Mouse (Mus musculus): ENCODE data around the gene Gm37240. TPM values are rescaled to one million over a fixed set of nuclear protein-coding genes. Genes with fewer than 3 reads are reported as not detected.

The Gm37240 gene
- polyA plus RNA-seq, 1 experiment from 2014 or later, result 4.6 TPM

- H3K4me3 ChIP-seq (ENCODE audit: low read length), result no peak overlapping the region
- no peak overlapping the region for H3K27ac ChIP-seq (ENCODE audit: low read length)
- no peak overlapping the region for H3K9ac ChIP-seq (ENCODE audit: low read length)
- 79% methylated on average over 1 of the region's 1 CpGs for WGBS
- peaks cover 3% of the 10 kb centered on the region; the same call in 1 of the 2 replicates for H3K4me1 ChIP-seq (replicated peaks; ENCODE audit: control insufficient read depth, insufficient read depth, low read length)
- H3K27me3 ChIP-seq (ENCODE audit: control insufficient read depth, insufficient read depth, low read depth, low read length), result no peaks in the 10 kb centered on the region
- no peaks in the 10 kb centered on the region for H3K36me3 ChIP-seq (ENCODE audit: control insufficient read depth, insufficient read depth, low read length)
- H3K9me3 ChIP-seq (ENCODE audit: control insufficient read depth, low read length), result no peaks in the 10 kb centered on the region
- no peak for ATAC-seq (ENCODE audit: low read depth)
- no peak overlapping the region for H3K4me2 ChIP-seq (ENCODE audit: low read depth, low read length)
Observed at GRCm38 (mm10) chr3:84541881-84542280, 1345.4 kb downstream of the Gm37240 start.

- Histone ChIP-seq H3K4me3 (ENCODE audit: low read length) (no peak overlapping the region), H3K27me3 (ENCODE audit: control insufficient read depth, insufficient read depth, low read depth, low read length) (no peaks in the 10 kb centered on the region), H3K9ac (ENCODE audit: low read length) (no peak overlapping the region), H3K4me2 (ENCODE audit: low read depth, low read length) (no peak overlapping the region), H3K27ac (ENCODE audit: low read length) (no peak overlapping the region), H3K36me3 (ENCODE audit: control insufficient read depth, insufficient read depth, low read length) (no peaks in the 10 kb centered on the region), H3K4me1 (replicated peaks; ENCODE audit: control insufficient read depth, insufficient read depth, low read length) (peaks cover 3% of the 10 kb centered on the region; the same call in 1 of the 2 replicates), H3K9me3 (ENCODE audit: control insufficient read depth, low read length) (no peaks in the 10 kb centered on the region)
- no peak for ATAC-seq (ENCODE audit: low read depth)
Observed at GRCm38 (mm10) chr3:84540640-84541039, 1346.7 kb downstream of the Gm37240 start.

GRCm38 (mm10) chr3:84536987-84537386, 1350.3 kb downstream of the Gm37240 start:
- Histone ChIP-seq H3K4me2 (ENCODE audit: low read depth, low read length) (no peak overlapping the region), H3K36me3 (ENCODE audit: control insufficient read depth, insufficient read depth, low read length) (no peaks in the 10 kb centered on the region; the same call in 1 of the 2 replicates), H3K9me3 (ENCODE audit: control insufficient read depth, low read length) (no peaks in the 10 kb centered on the region), H3K4me1 (replicated peaks; ENCODE audit: control insufficient read depth, insufficient read depth, low read length) (peaks cover 3% of the 10 kb centered on the region; the same call in 1 of the 2 replicates), H3K27ac (ENCODE audit: low read length) (no peak overlapping the region), H3K9ac (ENCODE audit: low read length) (no peak overlapping the region), H3K4me3 (ENCODE audit: low read length) (no peak overlapping the region), H3K27me3 (ENCODE audit: control insufficient read depth, insufficient read depth, low read depth, low read length) (no peaks in the 10 kb centered on the region)
- ATAC-seq (ENCODE audit: low read depth), result no peak
- 65% methylated on average over 6 of the region's 6 CpGs for WGBS

- Histone ChIP-seq H3K27ac (ENCODE audit: low read length) (no peak overlapping the region), H3K4me1 (replicated peaks; ENCODE audit: control insufficient read depth, insufficient read depth, low read length) (no peaks in the 10 kb centered on the region), H3K36me3 (ENCODE audit: control insufficient read depth, insufficient read depth, low read length) (no peaks in the 10 kb centered on the region; the same call in 1 of the 2 replicates), H3K9me3 (ENCODE audit: control insufficient read depth, low read length) (no peaks in the 10 kb centered on the region), H3K4me3 (ENCODE audit: low read length) (no peak overlapping the region), H3K27me3 (ENCODE audit: control insufficient read depth, insufficient read depth, low read depth, low read length) (no peaks in the 10 kb centered on the region), H3K4me2 (ENCODE audit: low read depth, low read length) (no peak overlapping the region), H3K9ac (ENCODE audit: low read length) (no peak overlapping the region)
- 68% methylated on average over 5 of the region's 5 CpGs for WGBS
- ATAC-seq (ENCODE audit: low read depth), result no peak
Observed at GRCm38 (mm10) chr3:84533227-84533626, 1354.1 kb downstream of the Gm37240 start.

GRCm38 (mm10) chr3:84529021-84529420, 1358.3 kb downstream of the Gm37240 start:
- Histone ChIP-seq H3K36me3 (ENCODE audit: control insufficient read depth, insufficient read depth, low read length) (peaks cover 4% of the 10 kb centered on the region; the same call in 1 of the 2 replicates), H3K4me2 (ENCODE audit: low read depth, low read length) (no peak overlapping the region), H3K9ac (ENCODE audit: low read length) (no peak overlapping the region), H3K27ac (ENCODE audit: low read length) (no peak overlapping the region), H3K27me3 (ENCODE audit: control insufficient read depth, insufficient read depth, low read depth, low read length) (no peaks in the 10 kb centered on the region), H3K4me1 (replicated peaks; ENCODE audit: control insufficient read depth, insufficient read depth, low read length) (no peaks in the 10 kb centered on the region), H3K4me3 (ENCODE audit: low read length) (no peak overlapping the region), H3K9me3 (ENCODE audit: control insufficient read depth, low read length) (no peaks in the 10 kb centered on the region)
- no peak for ATAC-seq (ENCODE audit: low read depth)
- WGBS, result 71% methylated on average over 2 of the region's 2 CpGs

GRCm38 (mm10) chr3:84524952-84525351, 1362.4 kb downstream of the Gm37240 start:
- no peak for ATAC-seq (ENCODE audit: low read depth)
- 61% methylated on average over 1 of the region's 1 CpGs for WGBS
- Histone ChIP-seq H3K27me3 (ENCODE audit: control insufficient read depth, insufficient read depth, low read depth, low read length) (no peaks in the 10 kb centered on the region), H3K4me1 (replicated peaks; ENCODE audit: control insufficient read depth, insufficient read depth, low read length) (no peaks in the 10 kb centered on the region), H3K36me3 (ENCODE audit: control insufficient read depth, insufficient read depth, low read length) (peaks cover 4% of the 10 kb centered on the region; the same call in 1 of the 2 replicates), H3K4me2 (ENCODE audit: low read depth, low read length) (no peak overlapping the region), H3K27ac (ENCODE audit: low read length) (no peak overlapping the region), H3K9ac (ENCODE audit: low read length) (no peak overlapping the region), H3K9me3 (ENCODE audit: control insufficient read depth, low read length) (no peaks in the 10 kb centered on the region), H3K4me3 (ENCODE audit: low read length) (no peak overlapping the region)

GRCm38 (mm10) chr3:84516163-84516562, 1371.2 kb downstream of the Gm37240 start:
- Histone ChIP-seq H3K4me2 (ENCODE audit: low read depth, low read length) (no peak overlapping the region), H3K27me3 (ENCODE audit: control insufficient read depth, insufficient read depth, low read depth, low read length) (no peaks in the 10 kb centered on the region), H3K4me1 (replicated peaks; ENCODE audit: control insufficient read depth, insufficient read depth, low read length) (no peaks in the 10 kb centered on the region), H3K27ac (ENCODE audit: low read length) (no peak overlapping the region), H3K9ac (ENCODE audit: low read length) (no peak overlapping the region), H3K36me3 (ENCODE audit: control insufficient read depth, insufficient read depth, low read length) (no peaks in the 10 kb centered on the region; the same call in 1 of the 2 replicates), H3K9me3 (ENCODE audit: control insufficient read depth, low read length) (no peaks in the 10 kb centered on the region), H3K4me3 (ENCODE audit: low read length) (no peak overlapping the region)
- peak; percentile 52; the same call in 1 of the 2 replicates for ATAC-seq (ENCODE audit: low read depth)
- 53% methylated on average over 3 of the region's 3 CpGs for WGBS

- Histone ChIP-seq H3K4me1 (replicated peaks; ENCODE audit: control insufficient read depth, insufficient read depth, low read length) (no peaks in the 10 kb centered on the region), H3K9ac (ENCODE audit: low read length) (no peak overlapping the region), H3K4me2 (ENCODE audit: low read depth, low read length) (no peak overlapping the region), H3K4me3 (ENCODE audit: low read length) (no peak overlapping the region), H3K9me3 (ENCODE audit: control insufficient read depth, low read length) (no peaks in the 10 kb centered on the region), H3K27ac (ENCODE audit: low read length) (no peak overlapping the region), H3K36me3 (ENCODE audit: control insufficient read depth, insufficient read depth, low read length) (no peaks in the 10 kb centered on the region; the same call in 1 of the 2 replicates), H3K27me3 (ENCODE audit: control insufficient read depth, insufficient read depth, low read depth, low read length) (no peaks in the 10 kb centered on the region)
- 63% methylated on average over 6 of the region's 6 CpGs for WGBS
- ATAC-seq (ENCODE audit: low read depth), result no peak
Observed at GRCm38 (mm10) chr3:84512774-84513515, 1374.4 kb downstream of the Gm37240 start.

- Histone ChIP-seq H3K4me1 (replicated peaks; ENCODE audit: control insufficient read depth, insufficient read depth, low read length) (peaks cover 7% of the 10 kb centered on the region; the same call in 1 of the 2 replicates), H3K27ac (ENCODE audit: low read length) (no peak overlapping the region), H3K4me3 (ENCODE audit: low read length) (no peak overlapping the region), H3K4me2 (ENCODE audit: low read depth, low read length) (no peak overlapping the region), H3K27me3 (ENCODE audit: control insufficient read depth, insufficient read depth, low read depth, low read length) (no peaks in the 10 kb centered on the region), H3K9me3 (ENCODE audit: control insufficient read depth, low read length) (no peaks in the 10 kb centered on the region), H3K36me3 (ENCODE audit: control insufficient read depth, insufficient read depth, low read length) (peaks cover 4% of the 10 kb centered on the region; the same call in 1 of the 2 replicates), H3K9ac (ENCODE audit: low read length) (no peak overlapping the region)
- 80% methylated on average over 4 of the region's 4 CpGs for WGBS
- ATAC-seq (ENCODE audit: low read depth), result no peak
Observed at GRCm38 (mm10) chr3:84505193-84505592, 1382.1 kb downstream of the Gm37240 start.
